Mouse (Mus musculus): ENCODE measurements around the gene Dpf1. TPM values are rescaled to one million over a fixed set of nuclear protein-coding genes. Genes with fewer than 3 reads are reported as not detected.

Dpf1 gene
- polyA plus RNA-seq, 1 experiment from 2014 or later = 1.2 TPM

- Histone ChIP-seq H3K27me3 (ENCODE audit: control insufficient read depth, insufficient read depth, low read depth, low read length) (peaks cover 4% of the 10 kb centered on the region), H3K36me3 (ENCODE audit: control insufficient read depth, insufficient read depth) (no peaks in the 10 kb centered on the region), H3K27ac (ENCODE audit: low read length) (no peak overlapping the region), H3K4me2 (ENCODE audit: low read depth, low read length) (no peak overlapping the region), H3K4me3 (ENCODE audit: low read depth, low read length) (no peak overlapping the region), H3K4me1 (ENCODE audit: control insufficient read depth, low read depth, low read length) (peaks cover 10% of the 10 kb centered on the region), H3K9me3 (replicated peaks; ENCODE audit: control insufficient read depth, low read length) (no peaks in the 10 kb centered on the region), H3K9ac (ENCODE audit: low read depth, low read length) (no peak overlapping the region)
- 28% methylated on average over 8 of the region's 8 CpGs for WGBS (ENCODE audit: insufficient replicate concordance)
- no peak for ATAC-seq (ENCODE audit: low read depth)
These were observed 11.2 kb upstream of the Dpf1 start for GRCm38 (mm10) chr7:29292458-29293098.

GRCm38 (mm10) chr7:29293131-29294065 is 10.4 kb upstream of the Dpf1 start:
- H3K4me2 ChIP-seq (ENCODE audit: low read depth, low read length) = no peak overlapping the region
- no peak overlapping the region for H3K9ac ChIP-seq (ENCODE audit: low read depth, low read length)
- H3K4me1 ChIP-seq (ENCODE audit: control insufficient read depth, low read depth, low read length) = peaks cover 10% of the 10 kb centered on the region
- 48% methylated on average over 19 of the region's 19 CpGs for WGBS (ENCODE audit: insufficient replicate concordance)
- no peaks in the 10 kb centered on the region for H3K36me3 ChIP-seq (ENCODE audit: control insufficient read depth, insufficient read depth)
- no peak for ATAC-seq (ENCODE audit: low read depth)
- peaks cover 4% of the 10 kb centered on the region for H3K27me3 ChIP-seq (ENCODE audit: control insufficient read depth, insufficient read depth, low read depth, low read length)
- H3K9me3 ChIP-seq (replicated peaks; ENCODE audit: control insufficient read depth, low read length) = no peaks in the 10 kb centered on the region
- H3K4me3 ChIP-seq (ENCODE audit: low read depth, low read length) = no peak overlapping the region
- H3K27ac ChIP-seq (ENCODE audit: low read length) = no peak overlapping the region

GRCm38 (mm10) chr7:29294111-29294761 is 9.5 kb upstream of the Dpf1 start:
- H3K36me3 ChIP-seq (ENCODE audit: control insufficient read depth, insufficient read depth) = no peaks in the 10 kb centered on the region
- 60% methylated on average over 13 of the region's 13 CpGs for WGBS (ENCODE audit: insufficient replicate concordance)
- no peaks in the 10 kb centered on the region for H3K9me3 ChIP-seq (replicated peaks; ENCODE audit: control insufficient read depth, low read length)
- H3K27ac ChIP-seq (ENCODE audit: low read length) = no peak overlapping the region
- ATAC-seq (ENCODE audit: low read depth) = no peak
- no peak overlapping the region for H3K4me3 ChIP-seq (ENCODE audit: low read depth, low read length)
- H3K27me3 ChIP-seq (ENCODE audit: control insufficient read depth, insufficient read depth, low read depth, low read length) = peaks cover 4% of the 10 kb centered on the region
- H3K4me2 ChIP-seq (ENCODE audit: low read depth, low read length) = no peak overlapping the region
- H3K4me1 ChIP-seq (ENCODE audit: control insufficient read depth, low read depth, low read length) = peaks cover 5% of the 10 kb centered on the region
- no peak overlapping the region for H3K9ac ChIP-seq (ENCODE audit: low read depth, low read length)

GRCm38 (mm10) chr7:29295861-29296647 is 7.7 kb upstream of the Dpf1 start:
- ATAC-seq (ENCODE audit: low read depth) = no peak
- peaks cover 3% of the 10 kb centered on the region for H3K4me1 ChIP-seq (ENCODE audit: control insufficient read depth, low read depth, low read length)
- no peak overlapping the region for H3K4me2 ChIP-seq (ENCODE audit: low read depth, low read length)

GRCm38 (mm10) chr7:29296998-29297397 is 6.8 kb upstream of the Dpf1 start:
- Histone ChIP-seq H3K4me2 (ENCODE audit: low read depth, low read length) (no peak overlapping the region), H3K9me3 (replicated peaks; ENCODE audit: control insufficient read depth, low read length) (no peaks in the 10 kb centered on the region), H3K4me1 (ENCODE audit: control insufficient read depth, low read depth, low read length) (no peaks in the 10 kb centered on the region; the same call in 1 of the 2 replicates), H3K9ac (ENCODE audit: low read depth, low read length) (no peak overlapping the region), H3K27ac (ENCODE audit: low read length) (no peak overlapping the region), H3K36me3 (ENCODE audit: control insufficient read depth, insufficient read depth) (no peaks in the 10 kb centered on the region), H3K4me3 (ENCODE audit: low read depth, low read length) (no peak overlapping the region), H3K27me3 (ENCODE audit: control insufficient read depth, insufficient read depth, low read depth, low read length) (peaks cover 2% of the 10 kb centered on the region; the same call in 1 of the 2 replicates)
- no peak for ATAC-seq (ENCODE audit: low read depth)
- WGBS (ENCODE audit: insufficient replicate concordance) = 13% methylated on average over 10 of the region's 10 CpGs

More at GRCm38 (mm10) chr7:29295861-29296647, 7.7 kb upstream of the Dpf1 start:
- Histone ChIP-seq H3K9ac (ENCODE audit: low read depth, low read length) (no peak overlapping the region), H3K9me3 (replicated peaks; ENCODE audit: control insufficient read depth, low read length) (no peaks in the 10 kb centered on the region), H3K27me3 (ENCODE audit: control insufficient read depth, insufficient read depth, low read depth, low read length) (no peaks in the 10 kb centered on the region), H3K27ac (ENCODE audit: low read length) (no peak overlapping the region), H3K36me3 (ENCODE audit: control insufficient read depth, insufficient read depth) (no peaks in the 10 kb centered on the region), H3K4me3 (ENCODE audit: low read depth, low read length) (no peak overlapping the region)
- 74% methylated on average over 24 of the region's 24 CpGs for WGBS (ENCODE audit: insufficient replicate concordance)

GRCm38 (mm10) chr7:29301127-29301566 is 2.6 kb upstream of the Dpf1 start:
- no peak overlapping the region for H3K9ac ChIP-seq (ENCODE audit: low read depth, low read length)
- ATAC-seq (ENCODE audit: low read depth) = no peak
- WGBS (ENCODE audit: insufficient replicate concordance) = 4% methylated on average over 7 of the region's 7 CpGs
- H3K4me3 ChIP-seq (ENCODE audit: low read depth, low read length) = no peak overlapping the region
- no peak overlapping the region for H3K4me2 ChIP-seq (ENCODE audit: low read depth, low read length)
- H3K27me3 ChIP-seq (ENCODE audit: control insufficient read depth, insufficient read depth, low read depth, low read length) = peaks cover 40% of the 10 kb centered on the region
- H3K36me3 ChIP-seq (ENCODE audit: control insufficient read depth, insufficient read depth) = no peaks in the 10 kb centered on the region
- no peak overlapping the region for H3K27ac ChIP-seq (ENCODE audit: low read length)
- no peaks in the 10 kb centered on the region for H3K9me3 ChIP-seq (replicated peaks; ENCODE audit: control insufficient read depth, low read length)
- H3K4me1 ChIP-seq (ENCODE audit: control insufficient read depth, low read depth, low read length) = peaks cover 13% of the 10 kb centered on the region

GRCm38 (mm10) chr7:29302641-29303040 is 1.1 kb upstream of the Dpf1 start:
- H3K27ac ChIP-seq (ENCODE audit: low read length) = no peak overlapping the region
- WGBS (ENCODE audit: insufficient replicate concordance) = 49% methylated on average over 7 of the region's 7 CpGs
- no peaks in the 10 kb centered on the region for H3K36me3 ChIP-seq (ENCODE audit: control insufficient read depth, insufficient read depth)
- H3K4me2 ChIP-seq (ENCODE audit: low read depth, low read length) = no peak overlapping the region
- ATAC-seq (ENCODE audit: low read depth) = no peak
- H3K9me3 ChIP-seq (replicated peaks; ENCODE audit: control insufficient read depth, low read length) = no peaks in the 10 kb centered on the region
- no peak overlapping the region for H3K4me3 ChIP-seq (ENCODE audit: low read depth, low read length)
- peaks cover 21% of the 10 kb centered on the region for H3K4me1 ChIP-seq (ENCODE audit: control insufficient read depth, low read depth, low read length)
- peaks cover 42% of the 10 kb centered on the region for H3K27me3 ChIP-seq (ENCODE audit: control insufficient read depth, insufficient read depth, low read depth, low read length)
- no peak overlapping the region for H3K9ac ChIP-seq (ENCODE audit: low read depth, low read length)

- H3K9ac ChIP-seq (ENCODE audit: low read depth, low read length) = no peak overlapping the region
- 2% methylated on average over 48 of the region's 48 CpGs for WGBS (ENCODE audit: insufficient replicate concordance)
- peak overlapping the region; percentile 70 for H3K4me2 ChIP-seq (ENCODE audit: low read depth, low read length)
- H3K9me3 ChIP-seq (replicated peaks; ENCODE audit: control insufficient read depth, low read length) = no peaks in the 10 kb centered on the region
- no peak overlapping the region for H3K27ac ChIP-seq (ENCODE audit: low read length)
- no peak for ATAC-seq (ENCODE audit: low read depth)
- peak overlapping the region; percentile 52 for H3K4me3 ChIP-seq (ENCODE audit: low read depth, low read length)
- peaks cover 38% of the 10 kb centered on the region for H3K4me1 ChIP-seq (ENCODE audit: control insufficient read depth, low read depth, low read length)
- H3K27me3 ChIP-seq (ENCODE audit: control insufficient read depth, insufficient read depth, low read depth, low read length) = peaks cover 61% of the 10 kb centered on the region
- no peaks in the 10 kb centered on the region for H3K36me3 ChIP-seq (ENCODE audit: control insufficient read depth, insufficient read depth)
These were observed 912 bp downstream of the Dpf1 start for GRCm38 (mm10) chr7:29304463-29305262.

Data from liver, embryonic 16.5 days (tissue).